Mouse (Mus musculus) embryo, embryonic 9.5 days (tissue): ENCODE results near the gene Dcun1d3.
A peak's percentile ranks its signal among the peaks of the same experiment; 100 is the strongest.

Experiments used
- DNase-seq: peaks from one replicate; pipeline ENCODE4 v3.0.0-alpha.2; 2017; ENCODE audit errors: extremely low spot score

Dcun1d3 gene

DNA sequence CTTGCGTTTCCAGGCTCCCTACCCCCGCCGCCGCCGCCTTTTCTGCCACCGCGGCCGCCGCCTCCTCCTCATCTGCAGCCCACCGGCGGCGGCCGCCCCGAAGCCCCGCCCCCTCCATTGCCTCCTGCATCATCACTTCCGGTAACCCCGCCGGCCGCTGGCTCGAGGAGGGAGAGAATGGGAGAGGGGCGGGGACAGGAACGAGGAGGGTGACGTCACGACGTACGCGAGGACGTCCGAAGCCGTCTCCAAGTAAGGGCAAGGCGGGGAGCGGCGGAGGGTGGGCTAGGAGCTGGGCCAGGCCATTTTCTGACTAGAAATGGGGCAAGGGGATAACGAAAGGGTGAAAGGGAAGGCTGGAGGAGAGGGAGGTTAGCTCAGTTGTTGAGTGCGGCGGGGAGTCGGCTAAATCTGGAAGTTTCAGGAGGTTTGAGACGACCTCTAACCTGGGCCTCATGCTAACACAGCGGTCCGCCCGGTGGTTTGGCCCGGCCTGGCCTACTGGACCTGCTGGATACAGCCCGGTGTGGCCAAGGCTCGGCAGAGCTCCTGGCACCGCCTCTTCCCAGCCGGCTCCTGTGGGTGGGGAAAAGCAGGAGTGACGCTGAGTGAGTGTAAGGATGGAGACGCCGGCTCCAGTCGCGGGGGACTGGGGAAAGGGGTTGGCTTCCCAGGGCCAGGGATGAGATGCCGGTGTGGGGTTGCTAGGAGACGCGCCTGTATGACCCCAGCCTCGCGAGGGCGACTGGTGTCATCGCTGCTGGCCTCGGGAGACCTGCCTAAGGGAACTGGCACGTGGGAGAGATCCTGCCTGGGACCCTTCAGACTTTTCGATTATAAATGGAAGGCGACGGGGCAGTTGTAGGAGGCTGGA is at the start of gene Dcun1d3, which contains the start of gene Lyrm1:
Gene Dcun1d3, minus strand, starts transcription at position 660 of the 874 bp plus-strand sequence.
Gene Lyrm1, plus strand, starts transcription at position 223 of the 874 bp plus-strand sequence.
- peak; percentile 99 for DNase-seq

DNA sequence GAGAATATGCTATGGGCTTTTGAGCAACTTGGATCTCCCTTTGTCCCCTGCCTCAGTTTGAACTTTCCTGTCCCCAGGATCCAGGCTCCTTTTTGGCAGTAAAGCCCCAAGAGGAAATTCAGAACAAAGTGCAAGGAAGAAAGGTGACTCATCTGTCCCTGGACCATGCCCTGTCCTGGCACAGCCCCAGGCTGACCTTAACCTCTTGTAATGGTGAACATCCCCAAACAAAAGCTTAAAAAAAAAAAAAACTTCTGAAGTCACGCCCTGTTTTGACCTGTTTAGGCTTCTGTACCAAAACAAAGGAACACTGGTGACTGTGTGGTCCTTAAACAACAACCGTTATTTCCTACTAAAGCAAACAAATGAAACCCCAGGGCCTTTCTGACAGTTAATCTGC is 45.5 kb upstream of the Dcun1d3 start:
- no peak for DNase-seq

DNA sequence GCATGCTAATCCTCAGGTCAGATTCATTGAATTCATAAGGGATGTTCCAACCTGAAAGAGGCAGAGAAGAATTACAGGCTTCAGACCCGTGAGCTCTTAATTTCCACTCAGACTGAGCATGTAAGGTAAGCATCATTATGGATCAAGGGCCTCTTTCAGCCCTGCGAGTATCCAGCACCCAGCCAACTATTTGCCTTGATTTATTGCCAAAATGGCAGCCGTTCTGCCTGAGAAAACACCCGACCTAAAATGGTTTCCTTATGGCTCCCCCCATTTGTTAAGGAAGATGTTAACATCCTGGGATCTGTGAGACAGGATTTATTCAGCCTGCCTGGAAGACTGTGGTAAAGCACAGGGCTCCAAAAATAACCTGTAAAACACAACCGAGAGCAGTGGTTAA is 40.9 kb upstream of the Dcun1d3 start:
- no peak for DNase-seq

DNA sequence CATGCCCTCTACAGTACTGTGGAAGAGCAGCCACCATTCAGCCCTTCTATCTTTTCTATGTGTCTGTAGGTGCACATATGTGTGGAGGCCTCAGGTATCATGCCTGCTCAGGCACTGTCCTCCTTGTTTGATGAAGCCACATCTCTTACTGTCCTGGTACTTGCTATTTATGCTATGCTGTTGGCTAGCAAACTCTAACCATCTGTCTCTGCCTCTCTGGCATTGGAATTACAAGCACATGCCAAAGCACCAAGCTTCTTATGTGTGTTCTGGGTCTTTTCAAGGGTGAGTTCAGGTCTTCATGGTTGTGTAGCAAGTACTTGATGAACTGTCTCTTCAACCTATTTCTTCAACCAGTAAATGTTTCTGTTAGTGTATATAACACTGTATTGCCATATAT is 40.2 kb upstream of the Dcun1d3 start:
- DNase-seq, result no peak

DNA sequence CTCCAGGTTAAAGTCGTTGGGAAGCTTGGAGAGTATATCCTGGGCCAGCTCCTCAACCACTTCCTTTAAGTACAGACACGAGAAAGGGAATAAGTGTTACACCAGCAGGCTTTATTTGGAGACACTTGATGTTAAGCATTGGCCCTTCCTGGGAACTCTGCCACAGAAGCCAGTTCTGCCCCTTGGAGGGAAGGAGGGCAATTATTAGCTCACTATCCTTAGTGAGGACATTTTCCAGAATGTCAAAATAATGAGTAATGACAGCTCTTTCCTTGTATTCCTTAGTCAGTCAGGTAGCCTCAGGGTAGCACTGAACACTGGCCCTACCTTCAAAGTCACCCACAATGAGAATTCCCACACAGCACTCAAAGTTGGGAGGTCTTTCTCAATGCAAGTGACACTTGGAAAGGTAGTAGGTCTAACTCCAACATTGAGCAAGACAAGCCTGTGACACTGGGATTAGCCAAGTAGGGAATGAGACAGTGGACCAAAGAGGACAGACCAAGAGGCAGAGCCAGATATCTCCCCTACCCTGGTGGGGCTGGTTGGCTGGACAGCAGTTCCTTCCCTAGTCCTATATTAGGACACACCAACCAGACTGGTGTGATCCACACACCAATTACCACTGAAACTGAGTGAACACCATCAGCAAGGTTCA is 32.8 kb upstream of the Dcun1d3 start:
- no peak for DNase-seq

DNA sequence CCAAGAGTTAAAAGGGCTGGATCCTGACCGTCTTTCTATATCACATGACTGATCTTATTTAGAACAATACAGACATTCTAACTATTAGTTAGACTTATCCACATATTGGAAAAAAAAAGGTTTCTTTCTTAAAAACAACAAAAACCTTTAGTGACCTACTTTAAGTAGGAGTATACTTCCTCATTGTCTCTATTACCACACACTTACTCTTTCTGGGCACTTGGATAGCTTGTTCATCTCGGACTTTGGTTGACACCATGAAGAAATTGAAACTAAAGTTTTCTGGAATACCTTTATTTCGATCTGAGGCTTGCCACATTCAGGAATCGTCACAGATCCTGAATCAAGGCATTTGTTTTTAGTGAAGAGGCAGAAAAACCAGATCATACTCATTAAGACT is 25.0 kb upstream of the Dcun1d3 start:
- no peak for DNase-seq

DNA sequence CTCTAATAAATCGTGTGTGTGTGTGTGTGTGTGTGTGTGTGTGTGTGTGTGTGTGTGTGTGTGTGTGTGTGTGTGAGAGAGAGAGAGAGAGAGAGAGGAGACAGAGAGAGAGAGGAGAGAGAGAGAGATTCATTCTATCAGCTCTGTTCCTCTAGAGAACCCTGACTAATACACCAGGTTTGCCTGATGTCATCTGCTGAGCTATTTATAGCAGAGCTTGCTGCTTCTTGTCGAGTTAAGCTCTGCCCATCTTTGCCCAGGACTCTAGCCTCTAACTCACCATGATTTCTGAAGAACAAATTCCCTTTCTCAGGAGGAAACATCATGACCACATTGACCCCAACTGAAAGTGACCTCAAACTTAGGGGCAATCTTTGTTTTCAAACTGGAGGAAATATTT is 24.4 kb upstream of the Dcun1d3 start:
- DNase-seq, result no peak

DNA sequence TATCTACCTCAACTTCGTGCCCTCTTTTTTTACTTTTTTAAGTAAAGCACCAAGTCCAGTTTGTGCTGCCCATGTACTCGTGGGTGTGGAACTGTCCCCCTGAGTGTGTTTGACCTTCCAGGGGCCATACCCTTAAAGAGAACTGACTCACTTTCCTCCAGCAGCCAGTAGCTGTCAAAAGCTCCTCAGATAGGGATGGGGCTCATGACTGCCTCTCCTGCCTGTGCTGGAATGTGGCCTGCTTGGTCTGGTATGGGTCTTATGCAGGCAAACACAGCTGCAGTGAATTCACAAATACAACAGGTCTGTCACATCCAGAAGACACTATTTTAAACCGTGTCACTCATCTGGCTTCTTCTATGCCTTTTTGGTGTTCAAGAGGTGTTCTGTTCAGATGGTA is 15.6 kb upstream of the Dcun1d3 start:
- no peak for DNase-seq

DNA sequence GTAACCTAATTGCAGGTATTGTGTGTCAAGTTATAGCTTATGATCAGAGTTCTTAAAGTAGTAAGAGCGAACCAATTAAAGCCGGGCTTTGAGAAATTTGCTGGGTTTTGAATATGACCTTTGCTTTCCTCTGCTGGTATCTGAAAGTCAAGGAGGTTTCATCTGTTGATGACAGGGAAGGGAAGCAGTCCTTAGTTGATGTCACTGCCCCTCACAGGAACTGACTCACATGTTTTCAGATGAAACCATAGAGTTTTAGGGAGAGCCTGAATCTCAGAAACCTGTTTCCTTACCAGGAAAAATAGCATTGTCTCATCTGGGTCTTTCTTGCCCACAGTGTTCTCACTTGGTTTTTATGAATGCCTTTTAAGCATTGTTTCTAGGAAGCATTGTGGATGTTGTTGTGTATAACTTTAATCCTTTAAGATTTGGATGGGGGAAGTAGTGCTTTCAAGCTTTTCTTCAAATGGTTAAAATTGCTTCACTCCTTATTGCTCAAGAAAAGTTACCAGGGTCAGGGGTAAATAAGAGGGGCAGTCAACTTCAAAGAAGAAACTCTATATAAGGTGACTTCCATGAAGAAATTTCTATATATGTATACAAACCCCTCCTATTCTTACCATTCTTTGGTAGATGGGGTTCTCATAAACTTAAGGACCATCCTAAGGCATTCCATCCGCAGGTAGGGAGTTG is 10.6 kb upstream of the Dcun1d3 start:
- no peak for DNase-seq

DNA sequence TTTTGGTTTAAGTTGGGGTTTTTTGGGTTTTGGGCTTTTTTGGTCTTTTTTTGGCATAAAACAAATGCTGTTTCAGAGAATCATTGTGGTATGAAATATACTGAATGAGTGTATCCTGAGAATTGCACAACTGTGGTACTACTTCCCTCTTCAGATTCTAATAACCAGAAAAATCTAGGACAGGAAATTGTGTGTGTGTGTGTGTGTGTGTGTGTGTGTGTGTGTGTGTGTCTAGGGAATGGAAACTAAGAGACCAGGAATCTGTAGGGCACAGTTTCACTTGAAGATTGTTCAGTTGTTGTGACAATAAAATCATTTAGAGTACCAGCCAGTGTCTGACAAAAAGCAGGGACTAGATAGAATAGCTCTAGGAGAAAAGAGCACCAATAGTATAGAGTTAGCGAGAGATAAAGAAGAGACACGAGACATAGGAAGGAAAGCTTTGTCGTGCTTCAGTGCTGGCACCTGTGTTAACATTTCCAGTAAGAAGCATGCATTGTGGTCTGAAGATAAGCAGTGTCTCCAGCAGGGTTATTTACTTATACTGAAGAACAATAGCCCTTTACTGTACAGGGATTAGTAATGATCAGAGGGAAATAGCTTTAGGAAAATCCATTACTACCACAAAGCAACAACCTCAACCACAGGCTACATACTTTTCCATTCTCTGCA is 3.4 kb upstream of the Dcun1d3 start:
- no peak for DNase-seq

DNA sequence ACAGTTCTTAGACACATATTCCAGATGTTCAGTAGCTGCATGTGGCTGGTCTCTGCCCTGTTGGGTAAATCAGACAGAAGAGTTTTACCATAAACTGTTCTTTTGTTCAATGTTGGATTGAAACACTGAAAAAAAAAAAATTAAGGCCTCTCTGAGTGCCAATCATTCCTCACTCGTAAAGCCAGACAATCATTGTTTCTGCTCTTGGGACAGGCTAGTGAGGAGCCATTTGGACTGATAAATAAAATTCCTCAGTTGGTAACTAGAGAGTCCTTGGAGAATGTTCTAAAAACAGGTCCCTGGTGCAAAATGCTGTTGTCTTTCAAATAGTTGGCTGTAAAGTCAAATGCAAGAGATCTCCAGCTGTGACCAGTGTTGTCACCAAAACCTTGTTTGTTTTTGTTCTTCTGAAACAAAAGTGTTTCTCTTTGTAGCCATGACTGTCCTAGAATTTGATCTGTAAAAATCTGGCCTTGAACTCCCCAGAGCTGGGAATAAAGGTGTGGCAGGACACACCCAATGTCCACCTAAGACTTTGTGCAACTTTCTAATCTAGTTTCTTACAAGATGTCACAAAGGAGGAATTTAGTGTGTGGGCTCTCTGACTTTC is 2.3 kb upstream of the Dcun1d3 start:
- DNase-seq, result no peak

DNA sequence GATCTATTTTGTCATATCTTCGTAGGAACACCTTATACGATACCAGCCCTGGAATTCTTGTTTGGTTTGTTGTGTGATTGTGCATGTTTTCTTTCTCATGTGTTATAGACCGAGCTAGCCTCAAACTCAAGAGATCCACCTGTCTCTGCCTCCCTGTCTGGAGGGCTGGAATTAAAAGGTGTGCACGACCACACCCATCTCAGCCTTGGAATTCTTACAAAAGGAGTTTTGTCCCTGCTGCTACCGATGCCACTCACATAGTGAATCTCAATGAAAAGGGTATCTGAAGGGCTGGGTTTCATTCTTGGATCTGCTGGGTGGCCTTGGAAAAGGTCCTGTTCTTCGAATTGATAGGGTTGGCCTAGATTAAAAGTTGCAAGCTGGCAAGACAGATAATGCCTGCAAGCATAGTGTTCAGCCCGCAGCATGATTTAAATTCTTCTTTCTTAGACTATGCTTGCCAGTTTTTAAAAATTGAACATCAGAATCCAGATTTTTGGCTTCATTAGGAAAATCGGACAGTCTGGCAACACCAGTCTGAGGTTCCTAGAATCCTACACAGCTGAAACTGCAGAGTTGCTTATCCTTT is 1.5 kb upstream of the Dcun1d3 start:
- DNase-seq, result no peak

DNA sequence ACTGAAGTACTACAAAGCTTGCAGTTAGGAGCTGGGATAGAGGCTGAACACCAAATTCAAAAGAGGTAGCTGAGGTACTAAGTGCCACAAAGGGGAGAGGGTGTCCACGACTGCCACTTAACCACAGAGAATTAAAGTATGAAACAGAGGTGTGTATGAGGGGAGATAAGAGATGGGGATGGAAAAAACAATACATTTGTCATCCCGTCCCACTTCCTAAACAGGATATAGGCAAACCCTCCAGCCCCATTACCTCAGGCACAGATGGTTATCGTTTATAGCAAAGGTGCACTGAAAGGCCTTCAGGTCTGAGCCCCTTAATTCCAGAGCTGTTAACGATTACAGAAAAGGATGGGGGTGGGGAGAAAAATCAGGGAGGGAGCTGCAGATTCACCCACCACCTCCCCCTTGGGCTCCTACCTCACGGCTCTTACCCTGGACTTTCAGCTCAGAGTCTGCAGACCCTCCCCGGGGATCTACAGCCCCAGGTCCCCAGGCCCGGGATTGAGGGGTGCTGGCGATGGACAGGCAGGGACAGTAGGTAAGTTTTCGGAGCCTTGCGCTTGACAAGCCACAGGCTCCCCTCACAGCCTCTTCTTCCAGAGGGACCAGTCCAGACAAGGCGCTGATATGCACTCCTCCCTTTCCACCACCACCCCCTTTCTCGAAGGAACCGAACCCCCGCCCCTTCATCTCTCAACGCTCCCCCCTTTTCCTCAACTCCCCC is 1.1 kb downstream of the Dcun1d3 start:
- no peak for DNase-seq

DNA sequence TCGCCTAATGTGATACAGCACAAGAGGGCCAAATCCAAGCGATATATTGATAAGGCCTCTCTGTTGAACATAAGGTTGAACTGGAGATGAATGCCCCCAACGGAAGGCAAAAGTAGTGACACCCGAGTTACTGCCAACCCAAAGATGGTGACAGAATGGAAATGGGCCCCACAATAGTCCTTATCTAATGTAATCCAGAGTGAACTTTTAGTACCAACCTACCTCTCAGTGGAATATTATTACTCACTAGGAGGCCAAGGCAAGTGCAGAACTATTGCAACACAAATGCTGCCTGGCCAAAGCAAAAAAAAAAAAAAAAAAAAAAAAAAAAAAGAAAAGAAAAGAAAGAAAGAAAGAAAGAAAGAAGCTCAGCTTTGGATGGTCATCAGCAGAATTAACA is 3.4 kb downstream of the Dcun1d3 start:
- no peak for DNase-seq

DNA sequence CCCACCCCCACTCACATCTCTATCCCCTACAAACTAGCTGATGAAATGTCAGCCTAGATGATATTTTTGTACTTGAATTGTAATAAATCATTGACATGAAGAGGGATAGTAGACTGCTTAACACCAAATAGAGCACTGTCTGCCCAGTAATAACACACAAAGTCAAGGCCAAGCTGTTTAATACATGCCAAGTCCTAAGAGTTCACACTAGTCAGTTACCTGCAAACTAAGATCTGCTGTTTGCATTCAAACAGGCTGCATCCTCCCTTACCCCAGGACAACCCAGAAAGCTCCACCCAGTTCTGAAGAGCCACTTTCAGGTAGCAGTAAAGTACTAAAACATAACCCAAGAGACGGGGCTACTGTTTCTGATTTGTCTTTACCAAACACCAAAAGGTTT is 3.9 kb downstream of the Dcun1d3 start:
- DNase-seq, result no peak

DNA sequence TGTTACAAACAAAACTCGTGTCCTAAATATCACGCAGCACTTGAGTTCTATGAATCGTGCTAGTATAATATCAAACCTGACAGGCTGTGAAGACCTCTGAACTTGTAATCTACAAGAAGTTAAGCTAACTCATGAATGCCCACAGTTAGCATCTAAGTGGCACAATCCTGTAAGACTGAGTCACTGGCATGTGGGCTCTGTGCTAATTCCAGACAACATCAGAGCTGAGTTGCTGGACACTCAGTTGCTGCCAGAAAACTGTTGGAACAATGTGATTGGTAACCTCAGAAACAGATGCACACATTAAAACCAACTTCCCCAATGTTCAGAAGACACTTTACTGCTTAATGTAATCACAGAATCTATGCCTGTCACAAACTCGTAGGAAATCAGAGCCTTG is 8.2 kb downstream of the Dcun1d3 start:
- DNase-seq, result no peak

DNA sequence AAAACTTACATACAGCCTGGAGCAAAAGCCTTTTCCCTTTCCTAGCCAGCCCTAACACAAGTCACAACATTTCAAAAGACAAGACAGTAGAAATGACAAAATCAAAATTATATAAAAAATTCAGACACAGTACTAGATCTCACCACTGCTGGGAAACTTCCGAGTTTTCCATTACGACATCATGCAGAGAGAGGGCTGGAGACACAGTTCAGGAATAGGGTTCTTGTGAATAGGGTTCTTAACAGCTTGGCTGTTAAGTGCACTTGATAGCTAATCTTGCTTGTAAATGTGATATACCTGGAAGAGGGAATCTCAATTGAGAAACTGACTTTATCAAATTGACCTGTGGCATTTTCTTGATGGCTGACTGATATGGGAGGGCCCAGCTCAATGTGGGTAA is 14.9 kb downstream of the Dcun1d3 start:
- DNase-seq, result no peak

DNA sequence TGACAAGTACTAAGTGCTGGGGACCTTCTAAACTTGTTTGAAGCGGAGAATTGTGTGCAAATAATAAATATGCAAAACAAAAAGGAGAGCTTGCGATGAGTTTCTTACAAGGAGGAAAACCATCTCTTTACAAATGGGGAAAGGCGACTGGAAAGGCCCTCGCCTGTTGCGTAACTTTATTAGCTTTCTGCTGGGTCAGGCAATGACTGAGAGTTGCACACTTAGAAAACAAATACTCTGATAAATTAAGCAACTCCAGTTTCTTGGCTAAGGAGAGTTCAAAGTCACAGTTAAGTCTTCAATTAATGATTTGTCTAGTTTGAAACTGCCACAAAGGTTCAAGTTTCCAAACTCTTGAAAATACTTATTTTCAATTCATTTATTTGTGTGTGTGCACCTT is 15.8 kb downstream of the Dcun1d3 start:
- DNase-seq, result no peak

DNA sequence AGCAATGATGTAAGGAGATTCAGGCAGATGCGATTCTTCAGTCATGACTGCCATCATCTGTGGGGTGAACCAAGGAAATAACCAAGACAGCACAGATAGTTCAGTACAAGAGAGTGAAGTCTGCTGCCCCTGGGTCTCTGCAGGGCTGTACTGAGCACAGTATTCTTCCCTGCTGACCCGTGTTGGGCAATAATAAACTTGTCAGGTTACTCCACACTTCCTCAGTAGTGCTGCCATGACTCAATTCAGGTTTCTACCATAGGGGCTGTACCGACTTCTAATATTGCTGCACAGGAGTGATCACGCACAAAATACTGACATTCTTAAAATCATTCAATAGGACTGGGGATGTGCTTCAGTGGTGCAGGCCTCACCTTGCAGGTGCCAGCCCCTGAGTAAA is 16.9 kb downstream of the Dcun1d3 start:
- no peak for DNase-seq

DNA sequence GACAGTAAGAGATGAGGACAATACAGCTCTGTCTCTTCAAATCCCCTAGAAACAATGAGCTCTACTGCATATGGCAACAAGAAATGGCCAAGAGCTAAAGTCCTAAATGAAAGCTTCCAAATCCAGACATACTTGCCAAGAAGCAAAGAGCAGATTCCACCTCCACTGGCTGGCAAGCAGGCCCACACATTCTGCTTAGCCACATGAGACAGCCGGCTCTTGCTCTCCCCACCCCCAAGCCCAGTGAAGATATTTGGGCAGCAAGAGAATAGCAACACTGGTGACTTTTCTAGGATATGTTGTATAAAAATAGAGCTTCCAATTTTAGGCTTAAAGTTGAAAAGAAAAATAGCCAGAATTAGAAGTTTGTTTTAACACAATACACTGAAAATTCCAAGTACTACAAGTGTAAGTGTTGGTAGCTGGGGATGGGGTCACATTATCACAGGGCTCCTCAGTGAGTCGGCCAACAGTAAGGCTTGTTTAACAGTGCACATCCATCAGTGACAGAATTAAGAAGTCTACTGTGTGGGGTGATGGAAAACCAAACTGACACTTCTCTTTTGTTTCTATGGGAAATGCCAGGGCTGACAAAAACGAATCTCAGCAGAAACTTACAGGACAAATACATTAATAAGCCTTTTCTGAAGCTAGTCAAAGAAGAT is 20.2 kb downstream of the Dcun1d3 start:
- DNase-seq, result no peak
